Mouse (Mus musculus) megakaryocyte, adult 5-6 weeks (primary cell): ENCODE results near the gene Chrng. TPM values are rescaled to one million over a fixed set of nuclear protein-coding genes. Genes with fewer than 3 reads are reported as not detected.

Source experiments
- ATAC-seq: 2 replicates; pipeline ENCODE4 v1.8.0; 2016; ENCODE audit warnings: mild to moderate bottlenecking, inconsistent platforms; ENCODE audit not compliant: poor library complexity, severe bottlenecking
- total RNA-seq, 2 experiments: library from RNA; stranded (forward) in 1 of 2; stranded (reverse) in 1 of 2; fragments of 153-499, 151-499 nt in 1 of 2; fragments of 221-1000, 200-1000 nt in 1 of 2; gene quantifications; 2 replicates each; pipeline versions ENCODE4 v1.2.3 to v1.2.4; 2015 to 2017

Chrng gene
- total RNA-seq, 2 experiments from 2014 or later = not detected

- ATAC-seq = no peak
Observed at GRCm38 (mm10) chr1:87252040-87252609, 47.7 kb downstream of the Chrng start.

- no peak for ATAC-seq
Observed at GRCm38 (mm10) chr1:87255173-87255572, 50.7 kb downstream of the Chrng start.

GRCm38 (mm10) chr1:87257691-87258090 is 53.2 kb downstream of the Chrng start:
- no peak for ATAC-seq

- no peak; the same call in 1 of the 2 replicates for ATAC-seq
Observed at GRCm38 (mm10) chr1:87258484-87258883, 54.0 kb downstream of the Chrng start.

GRCm38 (mm10) chr1:87259316-87259715 is 54.9 kb downstream of the Chrng start:
- ATAC-seq = no peak

Other genes starting within 250 kb of the Chrng start
- gene Alppl2, start 114.7 kb upstream of the Chrng start, total RNA-seq (2015) = not detected in 2 replicates
- not detected in 2 replicates for gene Alppl2, start 114.7 kb upstream of the Chrng start, total RNA-seq (2017)
- not detected in 2 replicates for gene Alpi, start 103.1 kb upstream of the Chrng start, total RNA-seq (2015)
- gene Alpi, start 103.1 kb upstream of the Chrng start, total RNA-seq (2017) = not detected in 2 replicates
- not detected in 2 replicates for gene Akp3, start 79.7 kb upstream of the Chrng start, total RNA-seq (2015)
- gene Akp3, start 79.7 kb upstream of the Chrng start, total RNA-seq (2017) = not detected in 2 replicates
- not detected in 2 replicates for gene Ecel1, start 48.1 kb upstream of the Chrng start, total RNA-seq (2015)
- not detected in 2 replicates for gene Ecel1, start 48.1 kb upstream of the Chrng start, total RNA-seq (2017)
- not detected in 2 replicates for gene Prss56, start 21.3 kb upstream of the Chrng start, total RNA-seq (2015)
- not detected in 2 replicates for gene Prss56, start 21.3 kb upstream of the Chrng start, total RNA-seq (2017)
- gene Chrnd, start 14.1 kb upstream of the Chrng start, total RNA-seq (2015) = not detected in 2 replicates
- not detected in 2 replicates for gene Chrnd, start 14.1 kb upstream of the Chrng start, total RNA-seq (2017)
- 75.9 and 81.3 TPM in 2 replicates for gene Eif4e2, start 9.3 kb downstream of the Chrng start, total RNA-seq (2015)
- gene Eif4e2, start 9.3 kb downstream of the Chrng start, total RNA-seq (2017) = 118 and 156 TPM in 2 replicates
- 0.07 TPM in 1 of 2 replicates, not detected in the other for gene Efhd1, start 59.7 kb downstream of the Chrng start, total RNA-seq (2015)
- not detected in 2 replicates for gene Efhd1, start 59.7 kb downstream of the Chrng start, total RNA-seq (2017)
- 38.6 and 39.0 TPM in 2 replicates for gene Gigyf2, start 122.3 kb downstream of the Chrng start, total RNA-seq (2015)
- 87.4 and 90.8 TPM in 2 replicates for gene Gigyf2, start 122.3 kb downstream of the Chrng start, total RNA-seq (2017)
- gene Kcnj13, start 190.1 kb downstream of the Chrng start, total RNA-seq (2015) = not detected in 2 replicates
- gene Kcnj13, start 190.1 kb downstream of the Chrng start, total RNA-seq (2017) = not detected in 2 replicates